Mouse (Mus musculus) MEL (cell line): ENCODE results near the gene Rabgap1l. TPM values are rescaled to one million over a fixed set of nuclear protein-coding genes. Genes with fewer than 3 reads are reported as not detected.

Experiments used
- DNase-seq: peaks from one replicate; pipeline ENCODE4 v3.0.0; 2011; ENCODE audit warnings: low read depth, low spot score
- H3K27ac ChIP-seq: 2 replicates; pipeline ENCODE4 v1.5.1; 2012; ENCODE audit warnings: low read depth, mild to moderate bottlenecking, control low read depth, low read length, moderate library complexity; ENCODE audit not compliant: control insufficient read depth
- H3K27me3 ChIP-seq, 2 experiments: fragments of 150-350 bp in 1 of 2; sonication (generic) in 1 of 2; 2 replicates each; pipeline ENCODE4 v1.6.1; 2012; ENCODE audit warnings: low read length in 2 of 2, mild to moderate bottlenecking in 2 of 2, improper control_type of control experiment in 1 of 2, moderate library complexity in 1 of 2; ENCODE audit not compliant: insufficient read depth in 2 of 2, control insufficient read depth in 1 of 2
- H3K36me3 ChIP-seq, 2 experiments: 2 replicates each; pipeline ENCODE4 v1.6.1; 2012 to 2014; ENCODE audit warnings: low read length in 2 of 2, improper control_type of control experiment in 1 of 2, inconsistent platforms in 1 of 2, mild to moderate bottlenecking in 1 of 2; ENCODE audit not compliant: insufficient read depth in 2 of 2, control insufficient read depth in 1 of 2
- H3K4me1 ChIP-seq, 2 experiments: fragments of 150-350 bp in 1 of 2; sonication (generic) in 1 of 2; 2 replicates each; pipeline ENCODE4 v1.6.1; 2012; ENCODE audit warnings: low read length in 2 of 2, improper control_type of control experiment in 1 of 2, mild to moderate bottlenecking in 1 of 2; ENCODE audit not compliant: insufficient read depth in 2 of 2, control insufficient read depth in 1 of 2
- H3K4me3 ChIP-seq, 2 experiments: fragments of 150-350 bp in 1 of 2; sonication (generic) in 1 of 2; 2 replicates each; pipeline ENCODE4 v1.5.1; 2012; ENCODE audit warnings: low read depth in 2 of 2, low read length in 2 of 2, mild to moderate bottlenecking in 2 of 2, moderate library complexity in 2 of 2, control low read depth in 1 of 2, improper control_type of control experiment in 1 of 2; ENCODE audit not compliant: control insufficient read depth in 1 of 2, insufficient read depth in 1 of 2
- H3K79me2 ChIP-seq: 2 replicates; pipeline ENCODE4 v1.6.1; 2012; ENCODE audit warnings: mild to moderate bottlenecking, low read length, moderate library complexity; ENCODE audit not compliant: control insufficient read depth, poor library complexity, insufficient read depth
- H3K9ac ChIP-seq: 2 replicates; pipeline ENCODE4 v1.6.1; 2012; ENCODE audit warnings: low read depth, mild to moderate bottlenecking, control low read depth, low read length, moderate library complexity; ENCODE audit not compliant: control insufficient read depth, poor library complexity, severe bottlenecking
- H3K9me3 ChIP-seq: fragments of 150-350 bp; sonication (generic); replicated peaks from 2 replicates; pipeline ENCODE4 v1.6.1; 2012; ENCODE audit warnings: mild to moderate bottlenecking, low read length, improper control_type of control experiment, moderate library complexity; ENCODE audit not compliant: insufficient read depth
- BHLHE40 ChIP-seq: IDR thresholded peaks from 2 replicates; pipeline ENCODE4 v1.6.1; 2012; ENCODE audit warnings: low read depth, mild to moderate bottlenecking, inconsistent platforms, low read length, improper control_type of control experiment, borderline replicate concordance
- CHD2 ChIP-seq: IDR thresholded peaks from 2 replicates; pipeline ENCODE4 v1.6.1; 2011; ENCODE audit warnings: low read length, improper control_type of control experiment
- CTCF ChIP-seq, 3 experiments: IDR thresholded peaks in 2 of 3; conservative IDR thresholded peaks in 1 of 3; 2 replicates each; pipeline ENCODE4 v1.5.1; 2011 to 2012; ENCODE audit warnings: low read length in 3 of 3, low read depth in 2 of 3, mild to moderate bottlenecking in 2 of 3, improper control_type of control experiment in 1 of 3, inconsistent platforms in 1 of 3, mixed read lengths in 1 of 3, moderate library complexity in 1 of 3; ENCODE audit not compliant: control insufficient read depth in 1 of 3, insufficient read depth in 1 of 3, poor library complexity in 1 of 3, severe bottlenecking in 1 of 3
- EP300 ChIP-seq, 2 experiments: IDR thresholded peaks; 2 replicates each; pipeline ENCODE4 v1.6.1; 2011; ENCODE audit warnings: improper control_type of control experiment in 2 of 2, low read length in 2 of 2, low read depth in 1 of 2, mild to moderate bottlenecking in 1 of 2
- MAFK ChIP-seq: IDR thresholded peaks from 2 replicates; pipeline ENCODE4 v1.6.1; 2011; ENCODE audit warnings: low read depth, mild to moderate bottlenecking, low read length, improper control_type of control experiment, borderline replicate concordance
- MYB ChIP-seq: IDR thresholded peaks from 2 replicates; pipeline ENCODE4 v1.6.1; 2011; ENCODE audit warnings: mild to moderate bottlenecking, low read depth, low read length, improper control_type of control experiment
- SMC3 ChIP-seq: IDR thresholded peaks from 2 replicates; pipeline ENCODE4 v1.6.1; 2011; ENCODE audit warnings: low read depth, low read length, improper control_type of control experiment
- TAL1 ChIP-seq: IDR thresholded peaks from 2 replicates; pipeline ENCODE4 v1.6.1; 2012; ENCODE audit warnings: mild to moderate bottlenecking, inconsistent platforms, low read length, moderate library complexity, mixed read lengths
- TBP ChIP-seq: IDR thresholded peaks from 2 replicates; pipeline ENCODE4 v1.8.0; 2011; ENCODE audit warnings: low read depth, low read length, improper control_type of control experiment
- TCF12 ChIP-seq: IDR thresholded peaks from 2 replicates; pipeline ENCODE4 v1.6.1; 2014; ENCODE audit warnings: low read depth, mild to moderate bottlenecking, inconsistent platforms, low read length, improper control_type of control experiment, moderate library complexity
- USF2 ChIP-seq, 2 experiments: IDR thresholded peaks; 2 replicates each; pipeline ENCODE4 v1.6.1; 2011 to 2012; ENCODE audit warnings: improper control_type of control experiment in 2 of 2, low read length in 2 of 2, borderline replicate concordance in 1 of 2, inconsistent platforms in 1 of 2, low read depth in 1 of 2, mild to moderate bottlenecking in 1 of 2; ENCODE audit not compliant: insufficient read depth in 1 of 2
- polyA plus RNA-seq, 2 experiments: library from polyadenylated mRNA; stranded (reverse) in 1 of 2; unstranded in 1 of 2; fragments of >175 nt in 1 of 2; fragments of >200 nt in 1 of 2; gene quantifications; 2 replicates each; pipeline versions ENCODE4 v1.2.1 to v1.2.4; 2012; ENCODE audit warnings: low replicate concordance in 2 of 2, low read depth in 1 of 2; ENCODE audit not compliant: insufficient read length in 2 of 2, insufficient read depth in 1 of 2, missing spikeins in 1 of 2
- total RNA-seq: library from RNA; depleted of rRNA; stranded (reverse); fragments of 300-350 nt; gene quantifications from 2 replicates; pipeline ENCODE4 v1.2.3, GENCODE M21; 2012

Rabgap1l gene
- total and polyA plus RNA-seq, 3 experiments = 24.1 to 26.2 TPM; not detected in 1

GRCm38 (mm10) chr1:160786571-160786970 lies 6.4 kb downstream of the Rabgap1l start:
- H3K27me3 ChIP-seq = no peaks in the 10 kb centered on the region
- H3K27ac ChIP-seq = no peak overlapping the region
- H3K9me3 ChIP-seq = no peaks in the 10 kb centered on the region
- no peak for TF ChIP-seq EP300 (IDR thresholded peaks at IDR 0.05; ENCODE audit: low read depth in 1 of 2, low read length in 2 of 2)
- H3K4me3 ChIP-seq = no peak overlapping the region
- H3K36me3 ChIP-seq = peaks cover 12 to 24% of the 10 kb centered on the region in 2 experiments
- H3K79me2 ChIP-seq = peaks cover 34% of the 10 kb centered on the region
- no peak for DNase-seq
- H3K9ac ChIP-seq = no peak overlapping the region
- peaks cover 12 to 23% of the 10 kb centered on the region in 2 experiments for H3K4me1 ChIP-seq

GRCm38 (mm10) chr1:160785681-160786225 lies 7.3 kb downstream of the Rabgap1l start:
- no peak overlapping the region for H3K4me3 ChIP-seq
- TF ChIP-seq TAL1 (no peak), CTCF (IDR thresholded peaks at IDR 0.05 in 2 of 3, conservative IDR thresholded peaks at IDR 0.05 in 1 of 3; ENCODE audit: control insufficient read depth in 1 of 3, insufficient read depth in 1 of 3, low read depth in 2 of 3, low read length in 3 of 3, poor library complexity in 1 of 3, severe bottlenecking in 1 of 3) (no peak), EP300 (IDR thresholded peaks at IDR 0.05; ENCODE audit: low read depth in 1 of 2, low read length in 2 of 2) (no peak), TBP (no peak), USF2 (IDR thresholded peaks at IDR 0.05; ENCODE audit: borderline replicate concordance in 1 of 2, insufficient read depth in 1 of 2, low read depth in 1 of 2, low read length in 2 of 2) (no peak), MAFK (no peak), MYB (no peak), CHD2 (no peak), TCF12 (no peak), SMC3 (no peak), BHLHE40 (no peak)
- H3K79me2 ChIP-seq = peaks cover 36% of the 10 kb centered on the region
- peaks cover 12 to 23% of the 10 kb centered on the region in 2 experiments for H3K4me1 ChIP-seq
- no peaks in the 10 kb centered on the region for H3K9me3 ChIP-seq
- H3K36me3 ChIP-seq = peaks cover 13 to 24% of the 10 kb centered on the region in 2 experiments
- no peak overlapping the region for H3K9ac ChIP-seq
- H3K27me3 ChIP-seq = no peaks in the 10 kb centered on the region
- no peak for DNase-seq
- H3K27ac ChIP-seq = no peak overlapping the region

GRCm38 (mm10) chr1:160784122-160784521 lies 8.9 kb downstream of the Rabgap1l start:
- no peaks in the 10 kb centered on the region for H3K27me3 ChIP-seq
- H3K36me3 ChIP-seq = peaks cover 13 to 20% of the 10 kb centered on the region in 2 experiments
- H3K4me1 ChIP-seq = peaks cover 10 to 20% of the 10 kb centered on the region in 2 experiments
- DNase-seq = no peak
- H3K4me3 ChIP-seq = no peak overlapping the region
- no peak for TF ChIP-seq CTCF (IDR thresholded peaks at IDR 0.05 in 2 of 3, conservative IDR thresholded peaks at IDR 0.05 in 1 of 3; ENCODE audit: control insufficient read depth in 1 of 3, insufficient read depth in 1 of 3, low read depth in 2 of 3, low read length in 3 of 3, poor library complexity in 1 of 3, severe bottlenecking in 1 of 3)
- H3K9me3 ChIP-seq = no peaks in the 10 kb centered on the region
- no peak overlapping the region for H3K27ac ChIP-seq
- H3K9ac ChIP-seq = no peak overlapping the region
- H3K79me2 ChIP-seq = peaks cover 27% of the 10 kb centered on the region
